Mouse (Mus musculus) forebrain, postnatal 0 days (tissue): ENCODE measurements around the gene Ndufa5. TPM values are rescaled to one million over a fixed set of nuclear protein-coding genes. Genes with fewer than 3 reads are reported as not detected.

Experiments used
- ATAC-seq: fragments of 200-750 bp; cut with Nextera tagmentation; 2 replicates; pipeline ENCODE4 v1.8.0; 2017; ENCODE audit warnings: mild to moderate bottlenecking, moderate library complexity
- DNase-seq: peaks from one replicate; pipeline ENCODE4 v3.0.0-alpha.2; 2015
- H3K27ac ChIP-seq: fragments of 300-500 bp; sonication (generic); 2 replicates; pipeline ENCODE4 v1.5.1; 2014; ENCODE audit warnings: low read depth, mild to moderate bottlenecking, antibody characterized with exemption, low read length, moderate library complexity, mixed read lengths
- H3K27me3 ChIP-seq: fragments of 300-500 bp; sonication (generic); 2 replicates; pipeline ENCODE4 v1.6.1; 2014; ENCODE audit warnings: mild to moderate bottlenecking, low read length, mixed read lengths; ENCODE audit not compliant: insufficient read depth
- H3K36me3 ChIP-seq: fragments of 300-500 bp; sonication (generic); 2 replicates; pipeline ENCODE4 v1.6.1; 2014; ENCODE audit warnings: mild to moderate bottlenecking, moderate library complexity; ENCODE audit not compliant: insufficient read depth
- H3K4me1 ChIP-seq: fragments of 300-500 bp; sonication (generic); 2 replicates; pipeline ENCODE4 v1.6.1; 2014; ENCODE audit warnings: antibody characterized with exemption; ENCODE audit not compliant: insufficient read depth
- H3K4me2 ChIP-seq: fragments of 300-500 bp; sonication (generic); 2 replicates; pipeline ENCODE4 v1.6.1; 2014; ENCODE audit warnings: low read depth, mild to moderate bottlenecking, moderate library complexity
- H3K4me3 ChIP-seq: fragments of 300-500 bp; sonication (generic); 2 replicates; pipeline ENCODE4 v1.5.1; 2014; ENCODE audit warnings: low read depth, low read length, mixed read lengths
- H3K9ac ChIP-seq: fragments of 300-500 bp; sonication (generic); 2 replicates; pipeline ENCODE4 v1.6.1; 2014; ENCODE audit warnings: mild to moderate bottlenecking
- H3K9me3 ChIP-seq: fragments of 300-500 bp; sonication (generic); 2 replicates; pipeline ENCODE4 v1.6.1; 2016; ENCODE audit warnings: low read length
- CTCF ChIP-seq: sonication (generic); IDR thresholded peaks from 2 replicates; pipeline ENCODE4 v1.5.1; 2016; ENCODE audit warnings: antibody characterized with exemption, control low read depth, low read depth
- WGBS: fragments of 180-500 bp; shearing (Covaris S2); extraction: QIAGEN DNeasy Blood & Tissue Kit; methylation state at CpG from one replicate; pipeline ENCODE4 v1.1.7; 2014; 5-methylcytosine and 5-hydroxymethylcytosine counted together
- polyA plus RNA-seq: library from polyadenylated mRNA; unstranded; fragments of >200 nt; fragmentation: Nextera tagmentation; extraction: Ambion mirVana; gene quantifications from 2 replicates; pipeline ENCODE4 v1.2.1, GENCODE M21; 2015
- total RNA-seq: library from RNA; depleted of rRNA; stranded (reverse); fragments of >200 nt; gene quantifications from 2 replicates; pipeline ENCODE4 v1.2.3, GENCODE M21; 2014

The Ndufa5 gene
- total and polyA plus RNA-seq, 2 experiments from 2014 or later, result 54.9 to 469 TPM

- H3K4me1 ChIP-seq, result no peaks in the 10 kb centered on the region
- no peak overlapping the region for H3K9ac ChIP-seq
- H3K36me3 ChIP-seq, result no peaks in the 10 kb centered on the region
- no peaks in the 10 kb centered on the region for H3K9me3 ChIP-seq
- H3K4me3 ChIP-seq, result no peak overlapping the region
- H3K27ac ChIP-seq, result no peak overlapping the region
- ATAC-seq (no peak), DNase-seq (no peak)
- WGBS, result 65% methylated on average over 6 of the region's 6 CpGs
- H3K27me3 ChIP-seq, result no peaks in the 10 kb centered on the region
- no peak overlapping the region for H3K4me2 ChIP-seq
- TF ChIP-seq CTCF, result no peak
Observed at GRCm38 (mm10) chr6:24543119-24543591, 15.3 kb upstream of the Ndufa5 start.

- H3K36me3 ChIP-seq, result no peaks in the 10 kb centered on the region
- no peaks in the 10 kb centered on the region for H3K27me3 ChIP-seq
- H3K9me3 ChIP-seq, result no peaks in the 10 kb centered on the region
- no peaks in the 10 kb centered on the region for H3K4me1 ChIP-seq
- no peak overlapping the region for H3K4me3 ChIP-seq
- no peak for TF ChIP-seq CTCF
- no peak overlapping the region for H3K4me2 ChIP-seq
- DNase-seq (no peak), ATAC-seq (no peak)
- no peak overlapping the region for H3K9ac ChIP-seq
- H3K27ac ChIP-seq, result no peak overlapping the region
Observed at GRCm38 (mm10) chr6:24542393-24542792, 14.6 kb upstream of the Ndufa5 start.

- no peak for DNase-seq
- H3K9me3 ChIP-seq, result no peaks in the 10 kb centered on the region
- H3K4me3 ChIP-seq, result no peak overlapping the region
- ATAC-seq, result no peak
- no peak overlapping the region for H3K27ac ChIP-seq
- WGBS, result 68% methylated on average over 4 of the region's 4 CpGs
- no peak overlapping the region for H3K4me2 ChIP-seq
- no peak overlapping the region for H3K9ac ChIP-seq
- no peaks in the 10 kb centered on the region for H3K27me3 ChIP-seq
- H3K4me1 ChIP-seq, result no peaks in the 10 kb centered on the region
- H3K36me3 ChIP-seq, result no peaks in the 10 kb centered on the region
- TF ChIP-seq CTCF, result no peak
Observed at GRCm38 (mm10) chr6:24540106-24540505, 12.3 kb upstream of the Ndufa5 start.

GRCm38 (mm10) chr6:24538435-24538834, 10.6 kb upstream of the Ndufa5 start:
- Histone ChIP-seq H3K9me3 (no peaks in the 10 kb centered on the region), H3K4me1 (no peaks in the 10 kb centered on the region), H3K27ac (no peak overlapping the region), H3K4me3 (no peak overlapping the region), H3K9ac (no peak overlapping the region), H3K27me3 (no peaks in the 10 kb centered on the region), H3K36me3 (no peaks in the 10 kb centered on the region), H3K4me2 (no peak overlapping the region)
- DNase-seq (no peak), ATAC-seq (peak; percentile 79)
- TF ChIP-seq CTCF, result no peak
- 75% methylated on average over 3 of the region's 3 CpGs for WGBS

GRCm38 (mm10) chr6:24532804-24533203, 5.0 kb upstream of the Ndufa5 start:
- Histone ChIP-seq H3K4me2 (no peak overlapping the region), H3K4me1 (no peaks in the 10 kb centered on the region), H3K4me3 (no peak overlapping the region), H3K27ac (no peak overlapping the region), H3K9me3 (no peaks in the 10 kb centered on the region), H3K36me3 (no peaks in the 10 kb centered on the region), H3K9ac (no peak overlapping the region), H3K27me3 (no peaks in the 10 kb centered on the region; the same call in 1 of the 2 replicates)
- ATAC-seq (no peak), DNase-seq (no peak)
- 85% methylated on average over 3 of the region's 3 CpGs for WGBS
- TF ChIP-seq CTCF, result no peak

GRCm38 (mm10) chr6:24530711-24531420, 3.1 kb upstream of the Ndufa5 start:
- no peaks in the 10 kb centered on the region for H3K4me1 ChIP-seq
- H3K9me3 ChIP-seq, result no peaks in the 10 kb centered on the region
- no peak overlapping the region for H3K9ac ChIP-seq
- H3K27me3 ChIP-seq, result no peaks in the 10 kb centered on the region; the same call in 1 of the 2 replicates
- 43% methylated on average over 11 of the region's 11 CpGs for WGBS
- H3K4me2 ChIP-seq, result peak overlapping the region; percentile 37
- no peak for TF ChIP-seq CTCF
- DNase-seq, result no peak
- H3K36me3 ChIP-seq, result no peaks in the 10 kb centered on the region
- H3K4me3 ChIP-seq, result peak overlapping the region; percentile 20; the same call in 1 of the 2 replicates
- no peak for ATAC-seq
- H3K27ac ChIP-seq, result no peak overlapping the region

- DNase-seq (peak; percentile 80), ATAC-seq (no peak)
- H3K27ac ChIP-seq, result no peak overlapping the region
- peak overlapping the region; percentile 20; the same call in 1 of the 2 replicates for H3K4me3 ChIP-seq
- no peaks in the 10 kb centered on the region for H3K9me3 ChIP-seq
- no peak overlapping the region for H3K9ac ChIP-seq
- no peaks in the 10 kb centered on the region; the same call in 1 of the 2 replicates for H3K27me3 ChIP-seq
- H3K4me2 ChIP-seq, result peak overlapping the region; percentile 37
- H3K36me3 ChIP-seq, result no peaks in the 10 kb centered on the region
- peak; percentile 81 for TF ChIP-seq CTCF
- no peaks in the 10 kb centered on the region for H3K4me1 ChIP-seq
- WGBS, result 21% methylated on average over 4 of the region's 4 CpGs
Observed at GRCm38 (mm10) chr6:24530166-24530565, 2.4 kb upstream of the Ndufa5 start.
